Mouse (Mus musculus): ENCODE measurements at regions not wholly inside any gene's neighbourhood (a gene's known extent, or its start where the extent isn't known, plus 50 kb on each side); places are given as distances from the start of the nearest gene placed in this dataset.
A peak's percentile ranks its signal among the peaks of the same experiment; 100 is the strongest.

DNA sequence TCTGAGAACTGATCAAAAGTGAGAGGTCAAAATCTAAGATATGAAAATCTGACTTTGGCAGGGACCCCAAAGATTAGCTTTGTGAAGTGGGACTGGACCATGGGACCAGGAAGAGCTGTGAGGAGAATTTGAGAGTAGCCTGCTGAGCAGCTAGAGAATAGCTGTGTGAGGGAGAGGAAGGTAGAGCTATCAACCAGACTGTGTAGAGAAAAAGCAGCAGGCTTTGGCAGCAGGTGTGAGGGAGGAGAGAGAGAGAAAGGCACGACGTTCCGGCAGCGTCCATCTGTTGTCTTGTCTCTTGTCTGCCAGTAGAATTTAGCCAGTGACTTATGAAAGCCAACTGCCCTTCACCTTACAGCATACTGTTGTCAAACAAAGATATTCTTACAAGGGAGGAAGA, 412.1 kb downstream of the Slitrk2 start:
- peak; percentile 23 to 25 for DNase-seq (ENCODE audit: low spot score in 2 of 2)

GRCm38 (mm10) chrX:67062509-67063030, 413.5 kb downstream of the Slitrk2 start:
- no peak for DNase-seq (ENCODE audit: low spot score in 2 of 2)

DNA sequence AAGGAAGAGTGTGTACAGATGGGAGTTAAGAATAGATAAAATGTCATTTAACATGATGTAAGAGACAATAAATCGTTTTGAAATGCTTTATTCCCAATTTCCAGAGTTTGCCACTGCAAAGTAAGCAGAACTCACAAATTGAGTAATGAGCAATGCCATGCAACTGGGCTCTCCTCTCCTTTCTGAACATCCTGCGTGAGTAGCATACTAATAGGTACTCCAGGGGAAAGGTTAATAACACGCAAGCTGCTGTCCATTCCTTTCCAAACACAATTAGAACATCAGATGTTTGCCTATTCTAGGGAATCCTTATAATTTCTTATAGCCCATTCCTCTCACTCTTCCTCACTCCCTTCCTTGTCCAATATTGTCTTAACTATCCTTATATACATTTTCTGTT, 443.3 kb downstream of the Slitrk2 start:
- DNase-seq (ENCODE audit: low spot score in 2 of 2): no peak
